Mouse (Mus musculus): ENCODE measurements around the gene Socs7. TPM values are rescaled to one million over a fixed set of nuclear protein-coding genes. Genes with fewer than 3 reads are reported as not detected.

The Socs7 gene
- polyA plus RNA-seq, 1 experiment from 2014 or later = 9.1 TPM

- Histone ChIP-seq H3K4me3 (peak overlapping the region; percentile 25), H3K27ac (no peak overlapping the region), H3K27me3 (peaks cover under 1% of the 10 kb centered on the region; the same call in 1 of the 2 replicates), H3K9me3 (replicated peaks) (no peaks in the 10 kb centered on the region), H3K4me1 (peaks cover 30% of the 10 kb centered on the region), H3K36me3 (peaks cover 20% of the 10 kb centered on the region), H3K9ac (0 out of 2 replicates have a peak overlapping the region, but pooled peaks have one; percentile 39), H3K4me2 (replicated peaks) (peak overlapping the region; percentile 63)
- WGBS = 4% methylated on average over 23 of the region's 23 CpGs
- ATAC-seq (ENCODE audit: low FRiP score) = peak; percentile 44; the same call in 1 of the 2 replicates
Measured at GRCm38 (mm10) chr11:97399958-97400710, 37.8 kb downstream of the Socs7 start.

- H3K4me2 ChIP-seq (replicated peaks) = peak overlapping the region; percentile 63
- WGBS = 13% methylated on average over 6 of the region's 6 CpGs
- peak overlapping the region; percentile 39; the same call in 1 of the 2 replicates for H3K9ac ChIP-seq
- H3K9me3 ChIP-seq (replicated peaks) = no peaks in the 10 kb centered on the region
- peaks cover 39% of the 10 kb centered on the region for H3K4me1 ChIP-seq
- peak overlapping the region; percentile 68 for H3K27ac ChIP-seq
- H3K36me3 ChIP-seq = peaks cover 11% of the 10 kb centered on the region
- no peak overlapping the region for H3K4me3 ChIP-seq
- peaks cover 10% of the 10 kb centered on the region for H3K27me3 ChIP-seq
- peak; percentile 26 for ATAC-seq (ENCODE audit: low FRiP score)
Measured at GRCm38 (mm10) chr11:97401082-97401481, 38.7 kb downstream of the Socs7 start.

- H3K4me3 ChIP-seq = no peak overlapping the region
- no peak for ATAC-seq (ENCODE audit: low FRiP score)
- H3K9me3 ChIP-seq (replicated peaks) = no peaks in the 10 kb centered on the region
- H3K27me3 ChIP-seq = peaks cover 18% of the 10 kb centered on the region
- peak overlapping the region; percentile 68 for H3K27ac ChIP-seq
- no peak overlapping the region for H3K9ac ChIP-seq
- H3K4me2 ChIP-seq (replicated peaks) = no peak overlapping the region
- peaks cover 10% of the 10 kb centered on the region for H3K36me3 ChIP-seq
- H3K4me1 ChIP-seq = peaks cover 47% of the 10 kb centered on the region
- 80% methylated on average over 3 of the region's 3 CpGs for WGBS
Measured at GRCm38 (mm10) chr11:97401686-97402435, 39.5 kb downstream of the Socs7 start.

GRCm38 (mm10) chr11:97402746-97403145, 40.4 kb downstream of the Socs7 start:
- Histone ChIP-seq H3K27me3 (peaks cover 27% of the 10 kb centered on the region), H3K9ac (no peak overlapping the region), H3K4me2 (replicated peaks) (no peak overlapping the region), H3K27ac (0 out of 2 replicates have a peak overlapping the region, but pooled peaks have one; percentile 1), H3K4me1 (peaks cover 51% of the 10 kb centered on the region), H3K36me3 (peaks cover 6% of the 10 kb centered on the region), H3K4me3 (no peak overlapping the region), H3K9me3 (replicated peaks) (no peaks in the 10 kb centered on the region)
- 0% methylated on average over 2 of the region's 2 CpGs for WGBS
- no peak for ATAC-seq (ENCODE audit: low FRiP score)

- peak overlapping the region; percentile 74 for H3K4me2 ChIP-seq (replicated peaks)
- H3K4me3 ChIP-seq = peak overlapping the region; percentile 51
- H3K27ac ChIP-seq = 0 out of 2 replicates have a peak overlapping the region, but pooled peaks have one; percentile 53
- no peak for ATAC-seq (ENCODE audit: low FRiP score)
- 40% methylated on average over 8 of the region's 8 CpGs for WGBS
- H3K9ac ChIP-seq = no peak overlapping the region
- H3K9me3 ChIP-seq (replicated peaks) = no peaks in the 10 kb centered on the region
- H3K27me3 ChIP-seq = peaks cover 30% of the 10 kb centered on the region
- peaks cover 3% of the 10 kb centered on the region for H3K36me3 ChIP-seq
- H3K4me1 ChIP-seq = peaks cover 54% of the 10 kb centered on the region
Measured at GRCm38 (mm10) chr11:97403614-97404183, 41.3 kb downstream of the Socs7 start.

GRCm38 (mm10) chr11:97404184-97404760, 41.9 kb downstream of the Socs7 start:
- Histone ChIP-seq H3K27ac (peak overlapping the region; percentile 58; the same call in 1 of the 2 replicates), H3K27me3 (peaks cover 30% of the 10 kb centered on the region), H3K4me2 (replicated peaks) (peak overlapping the region; percentile 74), H3K9me3 (replicated peaks) (no peaks in the 10 kb centered on the region), H3K4me3 (peak overlapping the region; percentile 51), H3K4me1 (peaks cover 54% of the 10 kb centered on the region), H3K36me3 (no peaks in the 10 kb centered on the region; the same call in 1 of the 2 replicates), H3K9ac (peak overlapping the region; percentile 63)
- ATAC-seq (ENCODE audit: low FRiP score) = peak; percentile 46
- under 1% methylated on average over 47 of the region's 61 CpGs for WGBS

GRCm38 (mm10) chr11:97404761-97405190, 42.4 kb downstream of the Socs7 start:
- Histone ChIP-seq H3K9me3 (replicated peaks) (no peaks in the 10 kb centered on the region), H3K4me1 (peaks cover 54% of the 10 kb centered on the region), H3K9ac (peak overlapping the region; percentile 63), H3K27me3 (peaks cover 30% of the 10 kb centered on the region), H3K36me3 (no peaks in the 10 kb centered on the region), H3K4me3 (peak overlapping the region; percentile 51), H3K4me2 (replicated peaks) (peak overlapping the region; percentile 74), H3K27ac (peak overlapping the region; percentile 58; the same call in 1 of the 2 replicates)
- peak; percentile 56 for ATAC-seq (ENCODE audit: low FRiP score)
- WGBS = 2% methylated on average over 11 of the region's 11 CpGs

- Histone ChIP-seq H3K27me3 (peaks cover 30% of the 10 kb centered on the region), H3K9me3 (replicated peaks) (no peaks in the 10 kb centered on the region), H3K4me1 (peaks cover 46% of the 10 kb centered on the region), H3K36me3 (no peaks in the 10 kb centered on the region), H3K4me2 (replicated peaks) (peak overlapping the region; percentile 74), H3K4me3 (no peak overlapping the region), H3K9ac (no peak overlapping the region), H3K27ac (peak overlapping the region; percentile 30)
- WGBS = 61% methylated on average over 10 of the region's 10 CpGs
- ATAC-seq (ENCODE audit: low FRiP score) = no peak
Measured at GRCm38 (mm10) chr11:97406094-97406951, 44.0 kb downstream of the Socs7 start.

- H3K27me3 ChIP-seq = peaks cover 30% of the 10 kb centered on the region
Measured at GRCm38 (mm10) chr11:97407456-97407855, 45.1 kb downstream of the Socs7 start.

GRCm38 (mm10) chr11:97408171-97408570, 45.8 kb downstream of the Socs7 start:
- H3K4me2 ChIP-seq (replicated peaks) = no peak overlapping the region
- no peak overlapping the region for H3K4me3 ChIP-seq
- H3K9ac ChIP-seq = no peak overlapping the region
- H3K27ac ChIP-seq = no peak overlapping the region
- peaks cover 51% of the 10 kb centered on the region for H3K4me1 ChIP-seq
- 4% methylated on average over 6 of the region's 6 CpGs for WGBS
- no peaks in the 10 kb centered on the region for H3K36me3 ChIP-seq
- peaks cover 30% of the 10 kb centered on the region for H3K27me3 ChIP-seq
- H3K9me3 ChIP-seq (replicated peaks) = no peaks in the 10 kb centered on the region
- no peak for ATAC-seq (ENCODE audit: low FRiP score)

More at GRCm38 (mm10) chr11:97407456-97407855, 45.1 kb downstream of the Socs7 start:
- Histone ChIP-seq H3K27ac (no peak overlapping the region), H3K4me2 (replicated peaks) (no peak overlapping the region), H3K36me3 (no peaks in the 10 kb centered on the region), H3K4me1 (peaks cover 52% of the 10 kb centered on the region), H3K9ac (no peak overlapping the region), H3K4me3 (no peak overlapping the region), H3K9me3 (replicated peaks) (no peaks in the 10 kb centered on the region)
- no peak for ATAC-seq (ENCODE audit: low FRiP score)
- WGBS = 89% methylated on average over 3 of the region's 3 CpGs

- no peaks in the 10 kb centered on the region for H3K9me3 ChIP-seq (replicated peaks)
- H3K27me3 ChIP-seq = peaks cover 31% of the 10 kb centered on the region
- H3K4me3 ChIP-seq = no peak overlapping the region
- no peak overlapping the region for H3K4me2 ChIP-seq (replicated peaks)
- H3K36me3 ChIP-seq = no peaks in the 10 kb centered on the region
- WGBS = 78% methylated on average over 4 of the region's 4 CpGs
- H3K9ac ChIP-seq = no peak overlapping the region
- no peak for ATAC-seq (ENCODE audit: low FRiP score)
- peaks cover 36% of the 10 kb centered on the region for H3K4me1 ChIP-seq
- H3K27ac ChIP-seq = no peak overlapping the region
Measured at GRCm38 (mm10) chr11:97410958-97411357, 48.6 kb downstream of the Socs7 start.

Measured in hindbrain, embryonic 12.5 days (tissue).